Mouse (Mus musculus): ENCODE results near the gene Tshz2. TPM values are rescaled to one million over a fixed set of nuclear protein-coding genes. Genes with fewer than 3 reads are reported as not detected.

The Tshz2 gene
- polyA plus RNA-seq, 1 experiment: not detected

DNA sequence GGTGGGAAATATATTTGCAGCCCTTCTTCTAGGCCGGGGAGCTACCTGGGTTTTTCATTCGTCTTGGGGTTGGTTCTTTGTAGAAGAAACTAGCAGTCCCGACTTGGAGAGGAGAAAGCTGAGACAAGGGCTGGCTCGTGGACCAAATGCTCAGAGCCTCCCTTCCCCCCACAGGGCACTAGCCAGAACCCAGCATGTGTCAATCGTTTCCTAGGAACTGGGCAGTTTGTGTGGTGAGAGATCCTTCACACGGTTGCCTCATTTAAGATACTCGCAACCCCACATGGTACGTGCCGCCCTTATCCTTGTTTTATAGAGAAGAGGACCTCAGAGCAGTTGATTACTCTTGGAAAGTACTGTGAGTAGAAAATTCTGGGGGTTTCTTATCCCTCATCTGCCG lies 208.6 kb downstream of the Tshz2 start:
- TF ChIP-seq GATA1 (IDR thresholded peaks at IDR 0.05; ENCODE audit: low read length): no peak

DNA sequence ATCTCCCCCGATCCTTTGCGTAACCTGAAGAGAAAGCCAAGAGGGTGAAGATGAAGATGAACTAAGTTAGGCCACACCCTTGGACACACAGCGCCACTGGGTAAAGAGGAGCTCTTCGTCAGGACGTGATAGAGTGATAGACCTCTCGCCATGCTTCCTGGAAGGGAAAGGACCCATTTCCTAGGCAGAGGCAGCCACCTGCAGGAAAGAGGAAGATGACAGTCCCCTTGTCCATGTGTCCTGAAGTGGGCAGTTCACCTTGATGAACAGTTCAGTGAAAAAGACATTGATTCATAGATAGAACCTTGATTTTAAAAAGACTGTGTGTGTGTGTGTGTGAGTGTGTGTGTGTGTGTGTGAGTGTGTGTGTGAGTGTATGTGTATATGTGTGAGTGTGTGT lies 209.7 kb downstream of the Tshz2 start:
- no peak for TF ChIP-seq GATA1 (IDR thresholded peaks at IDR 0.05; ENCODE audit: low read length)

DNA sequence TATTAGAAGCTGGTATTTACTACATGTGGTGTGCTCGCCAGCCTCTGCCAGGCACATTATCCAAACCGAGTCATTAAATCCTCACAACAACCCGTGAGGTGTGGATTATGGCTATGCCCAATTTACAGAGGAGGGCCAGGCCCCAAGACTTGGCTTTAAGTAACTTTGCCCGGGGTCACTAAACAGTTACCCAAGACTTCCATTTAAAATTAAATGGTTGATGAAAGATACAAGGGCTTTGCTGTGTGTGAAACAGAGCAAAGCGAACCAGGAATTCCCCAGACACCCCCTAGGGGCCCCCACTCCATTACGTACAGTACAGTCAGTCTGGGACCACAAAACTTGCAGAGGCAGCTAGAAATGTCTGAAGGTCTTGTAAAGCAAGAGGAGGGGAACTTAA lies 210.7 kb downstream of the Tshz2 start:
- no peak for TF ChIP-seq GATA1 (IDR thresholded peaks at IDR 0.05; ENCODE audit: low read length)

DNA sequence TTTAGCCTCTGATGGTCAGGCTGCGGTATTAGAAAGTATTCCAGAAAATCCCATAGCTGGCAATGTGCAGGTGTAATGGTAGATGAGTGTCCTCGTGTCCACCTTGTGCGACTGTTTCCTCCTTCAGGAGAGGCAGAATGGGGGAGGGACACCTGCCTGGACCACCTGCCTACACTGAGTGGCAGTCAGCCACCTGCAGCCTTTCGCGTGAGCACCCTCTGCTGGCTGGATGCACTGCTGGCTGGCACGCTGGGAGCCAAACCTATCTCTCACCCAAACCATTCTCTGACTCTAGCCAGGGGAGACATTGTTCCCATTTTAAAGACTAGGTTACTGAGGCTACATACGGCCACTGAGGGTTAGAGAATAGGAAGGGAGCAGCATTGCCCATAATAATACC lies 216.3 kb downstream of the Tshz2 start:
- no peak for TF ChIP-seq GATA1 (IDR thresholded peaks at IDR 0.05; ENCODE audit: low read length)

- no peak for TF ChIP-seq GATA1 (IDR thresholded peaks at IDR 0.05; ENCODE audit: low read length)
Observed at GRCm38 (mm10) chr2:169849541-169849940, 216.7 kb downstream of the Tshz2 start.

DNA sequence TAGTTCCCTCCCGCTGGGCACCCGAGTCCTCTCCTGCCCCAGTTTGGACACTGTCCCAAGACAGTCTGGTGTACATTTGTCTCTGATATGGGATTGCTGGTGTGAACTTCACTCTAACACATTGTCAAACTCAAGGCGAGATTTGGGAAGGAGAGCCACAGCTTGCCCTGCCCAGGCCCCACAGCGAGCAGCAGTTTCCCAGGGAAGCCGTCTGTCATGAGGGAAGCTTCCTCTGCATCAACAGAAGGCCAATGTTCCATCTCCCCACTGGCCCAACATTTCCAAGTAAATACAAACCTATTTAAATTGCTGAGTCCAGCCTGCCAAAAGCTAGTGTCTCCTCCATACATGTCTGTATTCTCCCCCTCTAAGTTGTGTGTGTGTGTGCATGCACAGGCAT lies 218.8 kb downstream of the Tshz2 start:
- no peak for TF ChIP-seq GATA1 (IDR thresholded peaks at IDR 0.05; ENCODE audit: low read length)

DNA sequence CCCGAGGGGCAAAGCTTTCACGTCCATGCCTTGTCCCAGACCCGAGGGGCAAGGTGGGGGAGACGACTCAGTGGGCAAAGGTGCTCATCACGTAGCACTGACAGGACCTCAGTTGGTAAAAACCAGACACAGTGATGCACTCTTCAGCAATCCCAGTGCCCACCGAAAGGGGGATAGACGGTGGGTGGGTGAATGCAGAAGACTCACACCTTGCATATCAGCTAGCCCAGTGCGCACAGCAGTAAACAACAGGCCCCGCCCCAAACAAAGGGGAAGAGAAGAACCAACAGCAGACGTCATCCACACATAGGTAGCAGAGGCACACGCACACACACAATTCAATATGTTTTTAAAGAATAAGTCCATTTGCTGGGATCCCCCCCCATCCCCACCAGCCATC lies 221.7 kb downstream of the Tshz2 start:
- TF ChIP-seq GATA1 (IDR thresholded peaks at IDR 0.05; ENCODE audit: low read length): no peak

DNA sequence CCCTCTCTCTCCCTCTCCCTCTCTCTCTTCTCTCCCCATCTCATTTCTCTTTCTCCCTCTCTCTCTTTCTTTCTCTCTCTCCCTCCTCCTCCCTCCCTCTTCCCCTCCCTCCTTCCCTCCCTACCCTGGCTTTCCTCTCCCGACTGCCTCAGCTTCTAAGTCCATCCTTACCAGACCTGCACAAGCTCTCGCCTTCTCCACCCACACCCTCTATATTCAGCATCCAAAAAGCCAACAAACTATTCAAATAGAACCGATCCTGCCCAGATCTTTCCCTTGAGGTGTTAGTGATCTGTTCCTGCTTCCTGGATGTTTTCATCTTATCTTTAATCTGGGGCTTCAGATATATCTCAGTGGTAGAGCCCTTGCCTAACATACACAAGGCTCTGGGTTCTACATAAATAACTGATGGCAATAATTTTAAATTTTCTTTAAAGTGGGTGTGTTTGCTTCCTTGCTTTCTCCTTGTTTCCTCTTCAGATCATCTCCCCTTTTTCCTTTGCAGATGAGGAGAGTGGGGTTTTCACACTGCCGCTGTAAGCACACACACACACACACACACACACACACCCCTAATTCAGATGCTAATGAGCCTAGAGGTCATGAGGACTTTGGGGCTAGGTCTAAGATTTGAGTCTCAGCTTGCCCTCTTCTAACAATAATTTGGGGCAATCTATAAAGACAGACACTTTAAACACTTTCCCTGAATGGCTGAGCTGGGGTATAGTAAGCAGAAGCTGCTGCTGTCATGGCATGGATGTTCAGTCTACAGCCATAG lies 226.5 kb downstream of the Tshz2 start:
- no peak for TF ChIP-seq GATA1 (IDR thresholded peaks at IDR 0.05; ENCODE audit: low read length)

GRCm38 (mm10) chr2:169860895-169861294 lies 228.1 kb downstream of the Tshz2 start:
- no peak for TF ChIP-seq GATA1 (IDR thresholded peaks at IDR 0.05; ENCODE audit: low read length)

DNA sequence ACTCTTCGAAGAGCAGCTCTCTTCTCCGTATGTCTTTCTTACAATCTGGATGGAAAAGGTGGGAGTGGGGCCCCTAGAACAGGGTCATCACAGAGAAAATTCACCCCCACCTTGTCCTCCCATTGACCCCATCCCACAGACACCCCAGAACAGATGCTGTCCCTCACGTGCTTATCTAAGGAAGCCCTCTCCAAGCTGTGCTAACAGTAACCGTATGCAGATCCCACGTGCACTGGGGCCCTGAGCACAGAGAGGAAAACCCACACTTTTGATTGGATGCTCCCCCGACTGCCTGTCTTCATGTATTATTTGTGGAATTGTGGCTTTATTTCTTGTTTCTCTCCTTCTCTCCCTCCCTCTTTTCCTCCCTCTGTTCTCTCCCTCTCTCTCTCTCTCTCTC lies 229.9 kb downstream of the Tshz2 start:
- TF ChIP-seq GATA1 (IDR thresholded peaks at IDR 0.05; ENCODE audit: low read length): no peak

DNA sequence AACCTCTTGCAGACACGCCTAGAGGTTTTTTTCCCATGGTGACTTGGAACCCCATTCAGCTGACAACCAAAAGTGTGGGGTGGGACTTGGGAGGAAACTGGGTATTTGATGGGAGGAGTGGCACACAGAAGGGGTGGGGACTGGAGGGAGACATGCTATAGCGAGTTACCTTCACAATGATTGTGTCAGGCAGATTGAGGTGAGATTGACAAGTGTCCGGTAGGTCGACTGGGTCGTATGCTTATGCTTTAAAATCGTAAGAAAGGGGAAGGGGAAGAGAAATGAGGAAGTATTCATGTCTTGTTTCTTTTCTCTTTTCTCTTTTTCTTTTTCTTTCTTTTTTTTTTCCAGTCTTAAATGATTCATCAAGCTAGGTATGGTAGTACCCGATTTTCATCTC lies 236.7 kb downstream of the Tshz2 start:
- TF ChIP-seq GATA1 (IDR thresholded peaks at IDR 0.05; ENCODE audit: low read length): no peak

- no peak for TF ChIP-seq GATA1 (IDR thresholded peaks at IDR 0.05; ENCODE audit: low read length)
Observed at GRCm38 (mm10) chr2:169870503-169870902, 237.7 kb downstream of the Tshz2 start.

GRCm38 (mm10) chr2:169871436-169872060 lies 238.7 kb downstream of the Tshz2 start:
- TF ChIP-seq GATA1 (IDR thresholded peaks at IDR 0.05; ENCODE audit: low read length): no peak

- no peak for TF ChIP-seq GATA1 (IDR thresholded peaks at IDR 0.05; ENCODE audit: low read length)
Observed at GRCm38 (mm10) chr2:169873442-169873841, 240.6 kb downstream of the Tshz2 start.

GRCm38 (mm10) chr2:169887921-169888320 lies 255.1 kb downstream of the Tshz2 start:
- TF ChIP-seq GATA1 (IDR thresholded peaks at IDR 0.05; ENCODE audit: low read length): no peak

- no peak for TF ChIP-seq GATA1 (IDR thresholded peaks at IDR 0.05; ENCODE audit: low read length)
Observed at GRCm38 (mm10) chr2:169892441-169893038, 259.7 kb downstream of the Tshz2 start.

DNA sequence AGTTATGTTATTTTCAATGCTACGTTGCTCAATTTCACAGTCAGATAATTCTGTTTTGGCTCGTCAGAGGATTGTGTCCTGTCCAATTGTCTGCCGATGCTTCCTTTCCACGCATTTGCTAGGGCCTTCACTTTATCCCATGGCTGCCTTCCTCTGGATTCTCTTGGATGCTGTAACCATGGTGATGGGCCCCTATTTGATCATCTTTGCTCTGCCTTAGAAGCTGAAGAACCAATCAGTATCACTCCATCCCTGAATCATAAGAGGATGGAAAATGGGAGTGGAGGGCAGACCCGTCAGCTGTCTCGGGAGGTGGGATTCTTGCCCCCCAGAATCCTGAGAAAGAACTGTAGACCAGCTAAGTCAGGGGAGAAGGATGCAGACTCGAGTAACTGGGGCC lies 270.1 kb downstream of the Tshz2 start:
- TF ChIP-seq GATA1 (IDR thresholded peaks at IDR 0.05; ENCODE audit: low read length): no peak
